Mouse (Mus musculus): Measurements from ENCODE around the gene Etv5. TPM values are rescaled to one million over a fixed set of nuclear protein-coding genes. Genes with fewer than 3 reads are reported as not detected.

Gene Etv5
- polyA plus RNA-seq, 1 experiment from 2014 or later, result 13.8 TPM

GRCm38 (mm10) chr16:22335781-22336180, 103.7 kb downstream of the Etv5 start:
- no peak for DNase-seq (ENCODE audit: low spot score)
- Histone ChIP-seq H3K27me3 (replicated peaks; ENCODE audit: control insufficient read depth, insufficient read depth, low read length) (no peaks in the 10 kb centered on the region), H3K9me3 (ENCODE audit: control insufficient read depth, low read length) (0 out of 2 replicates have a peak, but pooled peaks cover 5% of the 10 kb centered on the region), H3K4me2 (ENCODE audit: low read length) (no peak overlapping the region), H3K27ac (ENCODE audit: low read depth) (no peak overlapping the region), H3K4me3 (ENCODE audit: low read depth, low read length) (no peak overlapping the region), H3K4me1 (replicated peaks; ENCODE audit: control insufficient read depth, insufficient read depth, low read length) (no peaks in the 10 kb centered on the region), H3K36me3 (ENCODE audit: control insufficient read depth, insufficient read depth, low read length) (no peaks in the 10 kb centered on the region), H3K9ac (ENCODE audit: low read length) (no peak overlapping the region)
- ATAC-seq (replicated peaks; ENCODE audit: low FRiP score, low TSS enrichment, low read depth), result no peak
- WGBS, result 70% methylated on average over 3 of the region's 3 CpGs

Other genes with a start within 250 kb of the Etv5 start
- 325 and 342 TPM in 2 replicates for gene Tra2b, start 173.7 kb downstream of the Etv5 start, polyA plus RNA-seq (2014; fragmentation: Nextera tagmentation; extraction: Ambion mirVana)
- gene Dgkg, start 217.5 kb upstream of the Etv5 start, polyA plus RNA-seq (2014; fragmentation: Nextera tagmentation; extraction: Ambion mirVana), result 3.2 and 3.5 TPM in 2 replicates